Mouse (Mus musculus) liver, embryonic 14.5 days (tissue): Measurements from ENCODE around the gene Eif2b2. TPM values are rescaled to one million over a fixed set of nuclear protein-coding genes. Genes with fewer than 3 reads are reported as not detected.
A peak's percentile ranks its signal among the peaks of the same experiment; 100 is the strongest.

ENCODE experiments used
- ATAC-seq: fragments of 200-750 bp; cut with Nextera tagmentation; 2 replicates; pipeline ENCODE4 v1.8.0; 2017; ENCODE audit warnings: moderate number of reproducible peaks, mild to moderate bottlenecking, moderate library complexity; ENCODE audit not compliant: insufficient read depth
- DNase-seq, 3 experiments: peaks; one replicate each; pipeline ENCODE4 v3.0.0-alpha.2; 2012 to 2013; ENCODE audit warnings: low read depth in 3 of 3, low spot score in 3 of 3
- H3K27ac ChIP-seq: fragments of 300-500 bp; sonication (generic); 2 replicates; pipeline ENCODE4 v1.5.1; 2014; ENCODE audit warnings: moderate library complexity, mild to moderate bottlenecking, control low read depth, inconsistent platforms
- H3K27me3 ChIP-seq: fragments of 300-500 bp; sonication (generic); 2 replicates; pipeline ENCODE4 v1.6.1; 2014; ENCODE audit warnings: mild to moderate bottlenecking, low read length, moderate library complexity; ENCODE audit not compliant: control insufficient read depth, insufficient read depth
- H3K36me3 ChIP-seq: fragments of 300-500 bp; sonication (generic); replicated peaks from 2 replicates; pipeline ENCODE4 v1.6.1; 2014; ENCODE audit warnings: low read depth; ENCODE audit not compliant: control insufficient read depth, insufficient read depth
- H3K4me1 ChIP-seq, 2 experiments: fragments of 200-500 bp in 1 of 2; fragments of 300-500 bp in 1 of 2; sonication (generic) in 1 of 2; replicated peaks; 2 replicates each; pipeline ENCODE4 v1.6.1; 2012 to 2014; ENCODE audit warnings: antibody characterized with exemption in 1 of 2, inconsistent platforms in 1 of 2, low read length in 1 of 2; ENCODE audit not compliant: control insufficient read depth in 2 of 2, insufficient read depth in 2 of 2
- H3K4me2 ChIP-seq: fragments of 300-500 bp; sonication (generic); 2 replicates; pipeline ENCODE4 v1.6.1; 2014; ENCODE audit warnings: low read depth, mild to moderate bottlenecking, control low read depth, moderate library complexity
- H3K4me3 ChIP-seq, 2 experiments: fragments of 200-500 bp in 1 of 2; fragments of 300-500 bp in 1 of 2; sonication (generic) in 1 of 2; 2 replicates each; pipeline ENCODE4 v1.5.1; 2012 to 2014; ENCODE audit warnings: low read depth in 2 of 2, low read length in 2 of 2, mild to moderate bottlenecking in 2 of 2, control low read depth in 1 of 2, inconsistent platforms in 1 of 2, moderate library complexity in 1 of 2; ENCODE audit not compliant: insufficient read depth in 1 of 2
- H3K9ac ChIP-seq: fragments of 300-500 bp; sonication (generic); replicated peaks from 2 replicates; pipeline ENCODE4 v1.6.1; 2014; ENCODE audit warnings: mild to moderate bottlenecking, control low read depth, moderate library complexity
- H3K9me3 ChIP-seq: fragments of 300-500 bp; sonication (generic); 2 replicates; pipeline ENCODE4 v1.6.1; 2016; ENCODE audit warnings: low read length, mixed read lengths; ENCODE audit not compliant: control insufficient read depth
- CTCF ChIP-seq: IDR thresholded peaks from 2 replicates; pipeline ENCODE4 v1.5.1; 2016; ENCODE audit warnings: antibody characterized with exemption, low read depth, control low read depth
- EP300 ChIP-seq: IDR thresholded peaks from 2 replicates; pipeline ENCODE4 v1.6.1; 2016; ENCODE audit warnings: antibody characterized with exemption, low read depth
- WGBS: fragments of 180-500 bp; shearing (Covaris S2); extraction: QIAGEN DNeasy Blood & Tissue Kit; methylation state at CpG from one replicate; pipeline ENCODE4 v1.1.7; 2014; ENCODE audit not compliant: insufficient replicate concordance; 5-methylcytosine and 5-hydroxymethylcytosine counted together
- polyA plus RNA-seq, 2 experiments: library from polyadenylated mRNA; depleted of rRNA in 1 of 2; stranded (reverse) in 1 of 2; unstranded in 1 of 2; fragments of >200 nt; fragmentation: Nextera tagmentation in 1 of 2; extraction: Ambion mirVana in 1 of 2; gene quantifications; 2 replicates each; pipeline versions ENCODE4 v1.2.1 to v1.2.3; 2012 to 2014

Eif2b2 gene
- polyA plus RNA-seq, 2 experiments = 39.9 to 47.8 TPM

GRCm38 (mm10) chr12:85217733-85218310, 1.5 kb upstream of the Eif2b2 start:
- 66% methylated on average over 2 of the region's 2 CpGs for WGBS
- Histone ChIP-seq H3K27me3 (no peaks in the 10 kb centered on the region), H3K9me3 (no peaks in the 10 kb centered on the region), H3K9ac (no peak overlapping the region), H3K4me3 (no peak overlapping the region), H3K27ac (no peak overlapping the region), H3K4me1 (peaks cover 4 to 13% of the 10 kb centered on the region in 2 experiments), H3K36me3 (peaks cover 5% of the 10 kb centered on the region; the same call in 1 of the 2 replicates), H3K4me2 (no peak overlapping the region)
- TF ChIP-seq CTCF (no peak), EP300 (no peak)
- ATAC-seq (no peak), DNase-seq (no peak)

- Histone ChIP-seq H3K27ac (peak overlapping the region; percentile 13; the same call in 1 of the 2 replicates), H3K9me3 (no peaks in the 10 kb centered on the region), H3K36me3 (peaks cover 15% of the 10 kb centered on the region), H3K27me3 (no peaks in the 10 kb centered on the region), H3K4me2 (peak overlapping the region; percentile 65), H3K4me1 (peaks cover 4 to 13% of the 10 kb centered on the region in 2 experiments), H3K4me3 (peak overlapping the region; percentile 82 to 87), H3K9ac (peak overlapping the region; percentile 75)
- peak; percentile 4; the same call in 1 of the 2 replicates for ATAC-seq
- TF ChIP-seq CTCF = peak; percentile 21; the same call in 1 of the 2 replicates
- TF ChIP-seq EP300 = no peak
- DNase-seq = peak; percentile 17 to 37 (median 28)
- WGBS = 2% methylated on average over 12 of the region's 12 CpGs
These were observed 617 bp downstream of the Eif2b2 start for GRCm38 (mm10) chr12:85219905-85220290.

GRCm38 (mm10) chr12:85227227-85227626, 7.9 kb downstream of the Eif2b2 start:
- Histone ChIP-seq H3K4me3 (no peak overlapping the region), H3K4me1 (no peaks in the 10 kb centered on the region), H3K9ac (no peak overlapping the region), H3K36me3 (peaks cover 25% of the 10 kb centered on the region), H3K9me3 (no peaks in the 10 kb centered on the region), H3K27me3 (no peaks in the 10 kb centered on the region), H3K27ac (no peak overlapping the region), H3K4me2 (no peak overlapping the region)
- TF ChIP-seq CTCF = no peak
- no peak for TF ChIP-seq EP300
- ATAC-seq (no peak), DNase-seq (no peak)
- 72% methylated on average over 7 of the region's 7 CpGs for WGBS

GRCm38 (mm10) chr12:85227876-85228599, 8.8 kb downstream of the Eif2b2 start:
- Histone ChIP-seq H3K27me3 (no peaks in the 10 kb centered on the region), H3K4me2 (no peak overlapping the region), H3K4me1 (no peaks in the 10 kb centered on the region), H3K9me3 (no peaks in the 10 kb centered on the region), H3K27ac (no peak overlapping the region), H3K4me3 (no peak overlapping the region), H3K36me3 (peaks cover 18% of the 10 kb centered on the region), H3K9ac (no peak overlapping the region)
- DNase-seq (no peak), ATAC-seq (no peak)
- TF ChIP-seq CTCF (no peak), EP300 (no peak)
- 55% methylated on average over 15 of the region's 15 CpGs for WGBS

- 76% methylated on average over 21 of the region's 21 CpGs for WGBS
- Histone ChIP-seq H3K4me3 (no peak overlapping the region), H3K4me1 (no peaks in the 10 kb centered on the region), H3K9ac (no peak overlapping the region), H3K36me3 (no peaks in the 10 kb centered on the region), H3K27ac (no peak overlapping the region), H3K4me2 (no peak overlapping the region), H3K9me3 (no peaks in the 10 kb centered on the region), H3K27me3 (no peaks in the 10 kb centered on the region)
- no peak for TF ChIP-seq CTCF
- no peak for TF ChIP-seq EP300
- no peak for ATAC-seq
- no peak for DNase-seq
These were observed 14.4 kb downstream of the Eif2b2 start for GRCm38 (mm10) chr12:85233376-85234358.
